Mouse (Mus musculus): Measurements from ENCODE around the gene Senp1.

DNA sequence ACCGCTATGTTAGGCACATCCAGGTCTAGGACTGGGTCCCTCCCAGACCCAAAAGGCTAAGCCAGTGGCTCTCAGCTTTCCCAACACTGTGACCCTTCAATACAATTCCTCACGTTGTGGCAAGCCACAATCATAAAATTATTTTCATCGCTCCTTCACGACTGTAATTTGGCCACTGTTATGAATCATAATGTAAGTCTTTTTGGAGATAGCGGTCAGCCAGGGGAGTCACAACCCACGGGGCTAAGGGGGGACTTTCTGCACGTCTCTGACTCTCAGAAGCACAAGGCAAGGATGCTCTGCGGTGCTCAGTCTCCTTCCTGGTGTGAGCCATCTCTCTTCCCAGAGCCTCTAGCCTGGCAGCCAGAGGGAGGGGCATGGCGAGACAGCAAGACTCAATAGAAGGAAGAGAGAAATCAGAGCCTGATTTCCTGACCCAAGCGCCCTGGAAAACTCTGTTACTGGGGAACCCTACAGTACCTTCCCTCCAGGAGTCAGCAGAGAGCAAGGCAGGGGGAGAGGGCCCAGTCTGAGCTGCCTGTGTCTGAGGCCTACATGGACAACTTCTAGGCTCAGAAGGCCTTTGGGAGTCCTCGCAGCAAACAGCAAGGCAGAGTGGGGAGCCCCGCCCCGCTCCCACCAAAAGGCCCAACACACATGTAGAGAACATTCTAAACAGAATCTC is 101.4 kb downstream of the Senp1 start:
- TF ChIP-seq CTCF (IDR thresholded peaks at IDR 0.05; ENCODE audit: insufficient read depth, low read length) (no peak), POLR2A (IDR thresholded peaks at IDR 0.05; ENCODE audit: borderline replicate concordance, extremely low read depth, low read depth, low read length) (no peak)

Data from lung, adult 2 months (tissue).